In the genomic region with DNA sequence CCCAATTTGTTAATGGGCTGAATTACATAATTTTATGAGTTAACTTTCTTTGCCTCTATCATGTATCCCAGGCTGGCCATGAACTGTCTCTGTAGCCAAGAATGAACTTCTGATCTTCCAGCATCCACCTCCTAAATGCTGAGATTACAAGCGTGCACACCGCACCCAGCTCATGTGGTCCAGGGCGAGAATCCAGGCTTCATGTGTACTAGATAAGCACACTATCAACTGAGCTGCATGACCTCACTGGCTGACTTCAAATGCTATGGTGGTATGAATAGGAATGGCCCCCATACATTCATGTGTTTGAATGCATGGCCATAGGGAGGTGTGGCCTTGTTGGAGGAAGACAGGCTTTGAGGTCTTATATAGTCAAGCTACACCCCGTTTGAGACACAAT, we compare ENCODE assay signal across 1 mouse cellular context.
A peak's percentile ranks its signal among the peaks of the same experiment; 100 is the strongest.
TF ChIP-seq lines count a peak whose summit lies in the region.

No protein-coding gene starts in this region.

TF ChIP-seq in MEL, 35 proteins besides CTCF, POLR2A, EP300 and RAD21 (continued from another document):
- TF ChIP-seq ETS1 (IDR thresholded peaks at IDR 0.05; ENCODE audit: low read depth, low read length) (0 out of 2 replicates have a peak, but pooled peaks have one; percentile 18), GATA1 (IDR thresholded peaks at IDR 0.05; ENCODE audit: low read depth, low read length) (no peak)
